Mouse (Mus musculus) megakaryocyte, embryonic 14.5 days (primary cell): ENCODE data around the gene Pde4d. TPM values are rescaled to one million over a fixed set of nuclear protein-coding genes. Genes with fewer than 3 reads are reported as not detected.

ENCODE experiments used
- H3K27me3 ChIP-seq: replicated peaks from 2 replicates; pipeline ENCODE3; 2012; ENCODE audit warnings: inconsistent platforms
- H3K36me3 ChIP-seq: replicated peaks from 2 replicates; pipeline ENCODE3; 2012; ENCODE audit warnings: low read length, inconsistent platforms, mixed read lengths
- H3K4me1 ChIP-seq: 2 replicates; pipeline ENCODE4 v1.6.1; 2012; ENCODE audit warnings: inconsistent platforms
- H3K4me3 ChIP-seq: replicated peaks from 2 replicates; pipeline ENCODE3; 2012; ENCODE audit warnings: moderate library complexity, mild to moderate bottlenecking, inconsistent platforms
- H3K9me3 ChIP-seq: 2 replicates; pipeline ENCODE4 v1.6.1; 2012; ENCODE audit warnings: inconsistent platforms
- FLI1 ChIP-seq: IDR thresholded peaks from 2 replicates; pipeline ENCODE4 v1.6.1; 2012; ENCODE audit warnings: low read length, inconsistent platforms, mixed read lengths
- GATA1 ChIP-seq: IDR thresholded peaks from 3 replicates; pipeline ENCODE4 v1.6.1; 2012; ENCODE audit warnings: mixed read lengths, low read length, inconsistent platforms, borderline replicate concordance
- polyA plus RNA-seq: library from polyadenylated mRNA; stranded (reverse); fragments of >175 nt; gene quantifications from 2 replicates; pipeline ENCODE4 v1.2.3, GENCODE M21; 2012; ENCODE audit warnings: low replicate concordance; ENCODE audit not compliant: insufficient read depth

The Pde4d gene
- polyA plus RNA-seq, 1 experiment, result 2.8 TPM

DNA sequence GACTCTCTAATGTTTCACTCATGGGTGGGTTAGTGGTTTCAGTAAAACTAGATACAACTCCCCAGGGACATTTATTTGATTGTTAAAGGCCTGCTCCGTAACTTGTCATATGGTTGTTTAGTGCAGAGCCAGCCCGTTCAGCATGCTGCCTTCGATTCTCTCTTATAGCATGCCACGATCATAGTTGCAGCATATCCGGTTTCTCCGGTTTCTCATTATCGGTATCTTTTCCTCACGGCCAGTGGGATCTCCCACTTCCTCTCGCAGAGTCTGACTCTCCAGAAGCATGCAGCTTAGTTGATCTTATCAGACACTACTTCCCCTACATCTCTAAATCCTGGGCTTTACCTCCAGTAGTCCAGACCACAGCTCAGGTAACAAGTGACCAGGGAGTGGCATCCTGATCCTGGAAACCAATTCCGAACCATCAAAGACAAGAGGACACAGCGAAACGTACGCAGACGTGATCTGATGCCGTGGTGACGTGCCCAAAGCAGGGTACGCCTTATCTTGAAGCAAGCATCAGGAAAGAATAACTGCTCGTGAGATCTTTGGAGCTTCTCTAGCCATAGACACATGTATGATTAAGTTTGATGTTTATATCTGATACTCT, 782.2 kb downstream of the Pde4d start:
- peaks cover 57% of the 10 kb centered on the region for H3K4me1 ChIP-seq
- no peaks in the 10 kb centered on the region for H3K9me3 ChIP-seq
- TF ChIP-seq GATA1 (no peak), FLI1 (no peak)
- no peaks in the 10 kb centered on the region for H3K36me3 ChIP-seq
- peak overlapping the region; percentile 82 for H3K4me3 ChIP-seq
- H3K27me3 ChIP-seq, result no peaks in the 10 kb centered on the region

DNA sequence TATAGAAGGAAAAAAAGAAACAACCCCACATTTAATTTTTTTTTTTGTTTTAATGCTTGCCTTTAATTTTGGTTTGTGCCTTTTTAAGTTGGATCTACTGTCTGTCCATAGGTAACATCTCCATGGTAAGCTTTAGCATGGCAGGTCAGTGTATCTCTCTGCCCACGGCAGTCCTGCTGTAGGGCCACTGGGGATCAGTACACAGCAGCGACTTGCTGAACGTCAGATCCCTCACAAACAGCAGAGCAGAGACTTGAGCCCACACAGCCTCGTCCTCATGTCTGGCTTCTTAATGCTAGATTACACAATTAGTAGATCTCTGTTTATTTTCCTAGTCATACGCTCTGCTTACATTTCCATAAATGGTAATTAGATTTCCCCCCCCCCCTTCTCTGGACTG, 782.8 kb downstream of the Pde4d start:
- no peaks in the 10 kb centered on the region for H3K9me3 ChIP-seq
- H3K4me1 ChIP-seq, result peaks cover 61% of the 10 kb centered on the region
- H3K36me3 ChIP-seq, result no peaks in the 10 kb centered on the region
- H3K4me3 ChIP-seq, result no peak overlapping the region
- no peaks in the 10 kb centered on the region for H3K27me3 ChIP-seq
- TF ChIP-seq GATA1 (no peak), FLI1 (no peak)

DNA sequence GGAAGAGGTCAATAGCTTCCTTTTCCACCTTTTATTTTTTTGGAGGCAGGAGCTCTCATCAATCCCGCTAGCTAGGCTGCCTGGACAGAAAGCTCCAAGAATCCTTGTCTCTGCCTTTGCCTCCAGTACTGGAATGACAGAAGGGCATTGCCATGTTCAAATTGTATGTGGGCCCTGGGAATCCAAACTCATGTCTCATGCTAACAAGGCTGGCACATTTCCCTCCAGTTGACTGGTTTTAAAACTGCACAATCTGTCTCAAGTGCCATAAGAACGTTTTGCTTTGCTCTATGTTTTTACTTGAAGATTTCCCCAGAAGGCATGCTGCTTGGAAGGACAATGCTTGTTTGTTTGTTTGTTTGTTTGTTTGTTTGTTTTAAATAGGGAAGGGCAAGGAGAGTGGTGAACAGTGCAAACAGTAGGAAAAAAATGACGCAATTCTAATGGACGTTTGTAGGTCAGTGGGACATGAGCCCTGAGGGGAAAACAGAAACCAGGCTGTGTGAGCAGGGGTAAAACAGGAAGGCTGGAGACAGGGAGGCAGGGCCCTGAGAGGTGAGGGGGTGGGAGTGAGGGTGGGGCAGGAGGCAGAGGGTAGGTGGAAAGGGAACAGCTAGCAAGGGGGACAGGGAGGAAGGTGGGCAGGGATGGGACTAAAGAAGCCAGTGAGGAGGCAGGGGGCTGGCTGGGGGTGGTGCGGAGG, 784.3 kb downstream of the Pde4d start:
- no peak overlapping the region for H3K4me3 ChIP-seq
- no peak for TF ChIP-seq FLI1
- peaks cover 72% of the 10 kb centered on the region for H3K4me1 ChIP-seq
- H3K9me3 ChIP-seq, result no peaks in the 10 kb centered on the region
- H3K36me3 ChIP-seq, result no peaks in the 10 kb centered on the region
- H3K27me3 ChIP-seq, result no peaks in the 10 kb centered on the region

DNA sequence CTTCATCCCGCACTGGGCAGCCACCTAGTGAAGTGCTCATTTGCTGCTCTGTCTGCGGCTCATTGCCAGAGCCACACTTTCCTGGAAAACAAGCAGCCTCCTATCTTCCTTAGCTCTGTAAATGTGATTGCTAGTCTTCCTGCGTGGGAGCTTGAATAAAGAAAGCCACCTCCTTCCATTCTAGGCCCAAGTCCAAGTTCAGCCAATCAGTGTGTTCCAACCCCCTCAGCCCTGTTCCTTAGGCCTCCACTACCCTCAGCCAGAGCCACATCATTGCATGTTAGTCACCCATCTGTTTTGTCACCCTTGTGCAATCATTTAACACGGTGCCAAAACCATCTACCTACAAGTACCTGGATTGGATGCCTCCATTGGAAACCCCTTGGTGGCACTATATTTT, 786.3 kb downstream of the Pde4d start:
- peaks cover 67% of the 10 kb centered on the region for H3K4me1 ChIP-seq
- H3K36me3 ChIP-seq, result no peaks in the 10 kb centered on the region
- TF ChIP-seq GATA1 (no peak), FLI1 (no peak)
- H3K9me3 ChIP-seq, result no peaks in the 10 kb centered on the region
- H3K27me3 ChIP-seq, result no peaks in the 10 kb centered on the region
- no peak overlapping the region for H3K4me3 ChIP-seq

DNA sequence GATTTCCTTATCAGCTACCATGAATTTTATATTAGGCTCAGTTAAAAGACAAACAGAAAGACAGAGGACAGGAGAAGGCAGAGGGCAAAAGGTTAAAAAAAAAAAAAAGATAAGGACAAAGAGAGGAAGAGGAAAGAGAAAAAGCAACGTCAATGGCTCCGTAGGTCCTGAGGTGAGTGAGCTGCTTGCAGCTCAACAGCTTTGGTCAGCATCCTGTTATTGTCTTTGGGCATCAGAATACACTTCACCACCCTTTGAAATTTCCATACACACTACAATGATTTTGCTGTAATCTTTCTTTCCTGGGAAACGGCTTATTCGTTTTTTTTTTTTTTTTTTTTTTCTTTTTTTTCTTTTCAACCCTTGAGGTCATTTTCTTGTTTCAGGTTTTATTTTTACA, 788.9 kb downstream of the Pde4d start:
- H3K9me3 ChIP-seq, result no peaks in the 10 kb centered on the region

DNA sequence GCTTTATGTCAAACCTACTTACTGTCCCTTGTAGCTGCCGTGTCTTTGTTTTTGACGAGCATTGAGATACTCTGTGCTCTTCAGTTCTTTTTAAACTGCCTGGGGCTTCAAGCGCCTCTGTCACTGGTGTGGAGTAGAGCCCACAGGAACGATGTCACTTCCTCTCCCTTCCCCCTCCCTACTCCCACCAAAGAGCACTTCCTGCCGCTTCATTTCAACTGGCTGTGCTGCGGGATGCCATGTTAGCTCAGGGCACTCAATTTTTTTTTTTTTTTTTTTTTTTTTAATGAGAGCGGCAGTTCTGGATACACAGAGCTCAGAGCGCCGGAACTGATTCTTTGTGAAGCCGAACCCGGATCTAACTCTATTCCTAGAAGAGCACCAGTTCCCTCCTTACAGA, 789.5 kb downstream of the Pde4d start:
- Histone ChIP-seq H3K36me3 (no peaks in the 10 kb centered on the region), H3K4me3 (peak overlapping the region; percentile 89), H3K4me1 (peaks cover 53% of the 10 kb centered on the region), H3K27me3 (no peaks in the 10 kb centered on the region), H3K9me3 (no peaks in the 10 kb centered on the region)
- no peak for TF ChIP-seq GATA1
- TF ChIP-seq FLI1, result no peak

More for the DNA sequence above, 788.9 kb downstream of the Pde4d start:
- Histone ChIP-seq H3K4me3 (peak overlapping the region; percentile 44), H3K36me3 (no peaks in the 10 kb centered on the region), H3K4me1 (peaks cover 59% of the 10 kb centered on the region), H3K27me3 (no peaks in the 10 kb centered on the region)
- TF ChIP-seq FLI1 (no peak), GATA1 (no peak)

DNA sequence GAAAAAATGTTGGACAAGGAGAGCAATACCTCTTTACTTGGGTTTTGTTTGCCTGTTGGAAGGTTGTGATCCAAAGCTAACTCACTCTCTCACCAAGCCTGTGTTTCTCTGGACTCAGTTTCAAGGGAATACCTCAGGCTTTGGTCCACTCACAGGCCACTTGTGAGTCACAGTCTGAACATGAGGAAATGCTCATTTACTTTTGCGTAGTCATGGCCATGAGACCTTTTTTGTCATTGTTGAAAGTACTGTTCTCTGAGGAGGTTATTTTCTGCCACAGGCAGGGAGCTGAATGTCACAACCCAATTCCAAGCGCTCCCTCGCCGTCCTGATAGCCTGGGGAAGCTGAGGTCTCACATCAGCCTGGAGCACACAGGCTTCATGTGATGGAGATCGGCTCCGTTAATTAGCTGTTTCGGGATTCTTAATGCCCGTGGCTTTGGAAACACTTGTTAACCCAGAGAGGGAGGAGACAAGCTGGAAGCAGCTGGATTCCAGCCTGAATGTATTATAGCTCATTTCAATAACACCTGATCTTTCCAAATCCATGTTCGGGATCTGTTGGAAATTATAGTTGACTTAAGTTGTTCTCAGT, 792.8 kb downstream of the Pde4d start:
- no peaks in the 10 kb centered on the region for H3K36me3 ChIP-seq
- no peaks in the 10 kb centered on the region for H3K9me3 ChIP-seq
- TF ChIP-seq GATA1 (no peak), FLI1 (no peak)
- H3K4me1 ChIP-seq, result peaks cover 50% of the 10 kb centered on the region
- H3K27me3 ChIP-seq, result no peaks in the 10 kb centered on the region
- H3K4me3 ChIP-seq, result no peak overlapping the region

DNA sequence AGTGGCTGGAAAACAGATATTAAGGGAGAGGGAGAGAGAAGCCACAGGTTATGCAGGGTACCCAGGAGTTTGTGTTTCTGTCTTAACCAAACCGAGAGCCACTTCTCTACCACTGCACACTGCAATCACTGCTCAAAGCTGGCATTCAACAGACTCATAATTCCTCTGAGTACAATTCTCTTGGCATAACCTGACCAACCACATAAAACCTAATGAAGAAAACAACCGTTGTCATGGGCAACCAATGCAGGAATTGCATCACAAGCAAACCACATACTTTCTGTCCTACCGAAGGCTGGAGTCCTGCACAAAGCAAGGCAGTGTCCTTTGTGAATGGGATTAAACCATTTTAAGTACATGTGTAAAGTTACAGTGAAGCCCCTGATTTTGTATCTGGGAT, 793.4 kb downstream of the Pde4d start:
- peaks cover 48% of the 10 kb centered on the region for H3K4me1 ChIP-seq
- no peaks in the 10 kb centered on the region for H3K36me3 ChIP-seq
- no peak overlapping the region for H3K4me3 ChIP-seq
- no peaks in the 10 kb centered on the region for H3K27me3 ChIP-seq
- TF ChIP-seq FLI1 (no peak), GATA1 (no peak)
- H3K9me3 ChIP-seq, result no peaks in the 10 kb centered on the region

DNA sequence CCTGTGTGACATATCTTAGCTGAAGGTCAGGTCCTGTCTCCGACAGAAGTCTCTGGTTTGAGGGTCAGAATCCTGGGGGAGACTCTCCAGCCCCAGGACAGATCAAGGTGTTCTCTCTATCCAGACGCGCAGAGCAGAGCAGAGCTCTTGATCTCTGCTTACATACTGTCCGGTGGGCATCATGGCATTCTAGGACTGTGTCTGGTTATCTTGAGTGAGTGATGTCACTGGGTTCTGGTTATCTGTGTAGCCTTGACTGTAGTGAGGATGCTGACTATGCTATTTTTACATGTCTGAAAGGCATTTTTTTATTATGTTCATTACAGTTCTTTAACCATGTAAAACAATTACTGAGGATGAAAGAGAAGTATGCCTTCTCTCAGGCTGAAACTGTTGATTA, 797.3 kb downstream of the Pde4d start:
- no peak for TF ChIP-seq FLI1
- Histone ChIP-seq H3K36me3 (no peaks in the 10 kb centered on the region), H3K4me3 (no peak overlapping the region), H3K9me3 (no peaks in the 10 kb centered on the region), H3K4me1 (peaks cover 28% of the 10 kb centered on the region), H3K27me3 (no peaks in the 10 kb centered on the region)

DNA sequence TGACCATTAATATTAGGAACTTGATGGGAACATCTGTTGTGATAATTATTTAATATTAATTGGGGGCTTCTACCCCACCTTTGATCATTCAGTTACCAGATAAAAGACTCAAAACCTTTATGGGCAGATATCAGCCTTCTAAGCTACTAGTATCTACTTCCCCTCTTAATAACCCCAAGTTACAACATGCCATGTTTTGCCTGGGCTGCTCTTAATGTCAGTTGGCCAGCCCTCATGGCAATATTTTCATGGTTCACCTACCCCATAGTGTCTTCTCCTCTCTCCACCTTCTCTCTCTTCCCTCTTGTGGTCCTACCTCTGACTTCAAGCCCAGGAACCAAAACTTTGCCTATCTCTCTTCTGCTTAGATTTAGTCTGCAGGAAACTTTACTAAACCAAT, 799.6 kb downstream of the Pde4d start:
- Histone ChIP-seq H3K36me3 (no peaks in the 10 kb centered on the region), H3K27me3 (no peaks in the 10 kb centered on the region), H3K4me1 (peaks cover 17% of the 10 kb centered on the region), H3K4me3 (no peak overlapping the region), H3K9me3 (no peaks in the 10 kb centered on the region)
- TF ChIP-seq FLI1 (no peak), GATA1 (no peak)

DNA sequence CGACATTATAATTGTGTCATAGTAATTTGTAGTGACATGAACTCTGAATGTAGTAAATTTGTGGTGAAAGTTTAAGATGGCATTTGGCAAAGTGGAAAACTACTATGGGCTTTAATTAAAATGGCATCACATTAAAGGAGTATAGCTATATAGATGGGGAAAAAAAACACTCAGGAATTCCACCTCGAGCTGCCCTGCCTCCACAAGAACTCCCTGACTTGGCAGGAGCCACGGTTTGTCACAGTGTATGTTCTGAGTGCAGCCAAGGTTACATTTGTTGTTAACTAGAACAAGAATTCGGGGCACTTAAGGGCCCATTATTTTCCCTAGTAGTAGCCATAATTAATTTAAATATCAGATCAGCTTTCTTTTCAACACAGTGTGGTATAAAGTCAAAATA, 805.9 kb downstream of the Pde4d start:
- Histone ChIP-seq H3K36me3 (no peaks in the 10 kb centered on the region), H3K4me3 (no peak overlapping the region)
- TF ChIP-seq FLI1, result no peak
- no peak for TF ChIP-seq GATA1

More for the DNA sequence above, 805.9 kb downstream of the Pde4d start:
- no peaks in the 10 kb centered on the region for H3K9me3 ChIP-seq
- H3K4me1 ChIP-seq, result peaks cover 6% of the 10 kb centered on the region
- peaks cover 5% of the 10 kb centered on the region for H3K27me3 ChIP-seq
